Mouse (Mus musculus) ovary, postnatal 14 days (tissue): Measurements from ENCODE around the gene Dync1li1.
A peak's percentile ranks its signal among the peaks of the same experiment; 100 is the strongest.

ENCODE experiments used
- DNase-seq: peaks from one replicate; pipeline ENCODE4 v3.0.0; 2022; ENCODE audit warnings: low spot score

Gene Dync1li1

DNA sequence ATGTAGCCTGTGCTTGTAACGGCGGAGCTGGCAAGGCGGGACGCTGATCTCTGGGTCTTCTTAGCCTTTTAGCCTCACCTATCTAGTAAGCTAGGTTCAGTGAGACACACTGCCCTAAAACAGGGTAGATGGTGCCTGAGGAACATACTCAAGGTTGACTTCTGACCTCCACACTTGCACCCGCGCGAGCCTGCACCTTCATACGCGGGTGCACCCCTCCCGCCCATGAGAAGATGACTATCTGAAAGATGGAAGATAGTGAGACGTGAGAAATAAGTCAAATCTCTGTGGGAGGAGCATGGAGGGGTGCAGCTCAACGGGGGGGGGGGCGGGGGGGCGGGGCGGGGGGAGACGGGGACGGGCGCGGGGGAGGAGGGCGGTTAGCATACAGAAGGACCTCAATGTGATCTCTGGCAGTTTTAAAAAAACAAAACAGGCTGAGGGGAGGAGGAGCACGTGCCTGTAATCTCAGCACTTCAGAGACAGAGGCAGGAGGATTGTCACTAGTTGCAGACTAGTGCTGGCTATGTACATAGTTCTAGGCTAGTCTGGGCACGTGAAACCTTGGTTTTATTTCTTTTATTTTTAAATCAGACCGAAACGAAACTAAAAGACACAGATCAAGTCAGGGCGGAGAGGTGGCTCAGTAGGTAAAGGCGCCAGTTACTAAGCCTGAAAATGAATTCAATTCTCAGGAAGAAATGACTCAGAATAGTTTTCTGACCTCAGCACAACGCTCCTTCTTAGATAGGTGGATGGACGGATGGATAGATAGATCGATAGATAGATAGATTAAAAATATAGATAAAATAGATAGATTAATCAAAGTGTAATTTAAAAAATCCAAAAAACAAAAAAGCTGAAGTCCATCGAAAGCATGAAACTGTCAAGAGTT, 41.6 kb downstream of the Dync1li1 start:
- no peak for DNase-seq

DNA sequence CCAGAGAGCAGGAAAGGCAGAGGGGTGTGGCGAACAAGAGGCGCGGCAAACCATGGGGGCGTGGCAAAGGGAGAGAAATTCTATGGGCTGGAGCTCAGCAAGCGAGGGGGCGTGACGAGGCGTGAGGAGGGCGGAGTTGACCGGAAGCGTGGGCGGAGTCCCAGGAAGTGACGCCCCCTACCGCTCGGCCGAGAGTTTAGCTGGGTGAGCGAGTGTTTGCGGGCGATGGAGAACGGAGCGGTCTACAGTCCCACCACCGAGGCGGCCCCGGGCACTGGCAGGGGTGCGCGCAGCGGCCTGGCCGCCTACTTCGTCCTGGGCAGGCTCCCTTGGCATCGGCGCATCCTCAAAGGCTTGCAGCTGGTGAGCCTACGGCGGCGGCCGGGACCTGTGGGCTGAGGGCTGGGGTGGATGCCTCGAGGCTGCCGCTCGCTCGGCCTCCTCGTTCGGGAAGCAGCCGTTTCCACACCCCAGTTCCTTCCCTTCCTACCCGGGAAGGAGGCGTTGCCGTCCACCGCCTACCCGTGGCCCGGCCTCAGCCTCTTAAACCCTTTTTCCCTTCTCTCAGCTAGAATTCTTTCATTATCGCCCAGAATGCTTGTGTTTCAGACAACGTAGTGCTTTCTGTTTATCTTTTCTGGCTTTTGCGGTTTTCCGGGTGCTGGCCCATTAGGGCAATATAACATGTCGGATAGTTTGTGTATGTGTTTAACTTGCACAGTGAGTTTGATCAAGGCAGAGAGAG, 42.6 kb downstream of the Dync1li1 start, which contains the start of gene Cmtm6:
Gene Cmtm6 (plus strand): TSS at position 106 of the 745 bp plus-strand sequence.
- peak; percentile 99 for DNase-seq

DNA sequence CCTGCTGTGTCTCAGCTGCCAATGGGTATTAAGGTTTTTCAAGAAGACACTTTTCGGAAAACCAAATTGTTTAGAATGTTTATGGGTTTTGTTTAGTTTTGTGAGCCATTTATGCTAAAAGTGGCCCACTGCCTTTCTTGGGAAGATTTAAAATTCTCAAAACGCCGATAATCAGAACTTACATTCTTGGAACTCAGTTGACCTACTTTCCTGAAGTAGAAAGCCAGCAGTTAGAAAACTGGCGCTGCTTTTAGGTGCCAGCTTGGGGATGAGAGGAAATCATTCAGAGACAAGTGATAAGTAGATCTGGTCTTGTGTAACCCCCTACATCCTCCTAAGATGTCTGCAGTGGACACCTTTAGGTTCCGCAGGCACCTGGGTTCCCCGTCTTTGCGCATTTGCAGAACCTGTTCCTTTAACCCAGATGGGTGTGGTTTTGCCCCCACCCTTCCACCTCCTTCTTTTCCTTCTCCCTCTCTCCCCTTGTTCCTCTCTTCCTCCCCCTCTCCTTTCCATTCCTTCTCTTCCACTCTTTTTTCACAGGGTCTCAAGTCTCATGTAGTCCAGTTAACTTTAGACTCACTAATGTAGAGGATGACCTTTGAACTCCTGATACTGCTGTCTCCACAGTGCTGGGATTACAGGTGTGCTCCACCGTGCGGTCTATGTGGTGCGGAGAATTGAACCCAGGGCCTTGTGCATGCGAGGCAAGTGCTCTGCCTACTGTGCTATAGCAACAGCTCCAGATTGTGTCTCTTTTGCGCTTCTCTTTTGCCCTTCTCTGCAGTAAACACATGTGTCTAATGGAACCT, 43.5 kb downstream of the Dync1li1 start:
- DNase-seq = no peak

DNA sequence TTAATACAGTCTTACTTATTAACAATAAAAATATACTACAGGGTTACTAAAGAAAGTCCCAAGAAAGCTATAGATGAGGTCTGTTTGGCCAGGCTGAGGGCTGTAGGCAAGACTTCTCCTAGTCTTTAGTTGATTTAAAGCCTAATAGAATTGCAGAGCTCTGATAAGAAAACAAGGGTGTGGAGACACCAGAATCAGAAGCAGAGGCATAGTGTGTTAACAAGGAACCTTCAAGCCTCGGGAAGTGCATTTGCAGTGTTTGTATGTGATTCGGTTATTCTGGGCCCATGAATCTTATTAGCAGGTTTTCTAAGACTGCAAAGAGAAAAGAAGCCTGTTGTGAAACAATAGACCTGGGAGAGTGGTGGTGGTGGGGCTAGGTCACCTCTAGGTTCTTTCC, 44.6 kb downstream of the Dync1li1 start:
- no peak for DNase-seq

DNA sequence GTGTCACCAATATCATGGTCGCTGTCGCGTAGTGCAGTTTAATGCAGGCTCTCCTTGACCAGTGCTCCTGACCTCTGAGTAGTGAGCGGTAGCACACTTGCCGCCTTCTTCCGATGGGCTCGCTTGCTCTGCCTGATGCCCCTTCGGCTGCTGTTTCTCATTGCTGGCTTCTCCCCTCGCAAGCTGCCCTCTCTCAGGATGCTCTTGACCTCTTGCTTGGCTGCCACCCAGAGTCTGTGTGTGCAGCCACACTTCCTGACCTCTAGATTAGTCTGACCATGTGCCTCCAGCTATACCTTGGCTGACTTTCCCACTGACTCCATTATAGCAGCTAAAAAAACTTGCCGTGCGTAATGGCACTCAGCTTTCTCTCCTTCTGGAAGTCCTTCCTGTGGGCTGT, 47.9 kb downstream of the Dync1li1 start:
- DNase-seq = no peak

DNA sequence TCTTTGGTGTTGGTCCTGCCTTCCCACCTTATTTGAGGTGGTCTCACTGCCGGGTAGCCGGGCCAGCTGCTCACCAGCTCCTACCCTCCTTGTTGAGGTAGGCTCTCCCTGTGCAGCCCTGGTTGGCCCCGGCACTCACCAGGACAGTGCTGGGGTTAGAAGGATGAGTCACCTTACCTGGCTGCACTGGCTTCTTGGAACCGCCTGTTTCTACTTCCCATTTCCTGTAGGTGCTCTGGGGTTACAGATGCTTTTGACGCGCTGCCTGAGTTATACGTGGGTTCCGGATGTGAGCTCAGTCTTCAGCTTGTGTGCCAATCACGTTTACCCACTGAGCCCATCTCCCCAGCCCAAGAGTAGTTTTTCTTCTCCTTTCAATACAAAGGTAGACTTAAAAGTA, 51.7 kb downstream of the Dync1li1 start:
- DNase-seq = no peak

DNA sequence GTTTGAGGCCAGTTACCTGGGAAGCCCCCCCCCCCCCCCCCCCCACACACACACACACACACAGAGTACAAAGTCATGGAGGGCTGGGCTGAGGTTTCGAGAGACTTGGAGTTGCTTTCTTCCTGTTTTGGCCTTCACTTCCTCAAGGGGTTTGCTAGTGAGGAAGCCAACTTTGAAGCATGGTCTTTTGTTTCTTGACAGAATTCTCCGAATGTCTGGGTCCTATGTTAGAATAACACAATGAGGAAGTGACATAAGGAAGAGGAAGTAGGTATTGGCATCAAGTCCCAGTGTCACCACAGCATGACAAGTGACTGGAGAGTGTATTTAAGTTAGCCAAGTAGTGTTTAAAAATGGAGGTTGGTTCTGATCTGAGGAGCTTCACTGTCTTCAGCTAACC, 54.1 kb downstream of the Dync1li1 start:
- DNase-seq = no peak

DNA sequence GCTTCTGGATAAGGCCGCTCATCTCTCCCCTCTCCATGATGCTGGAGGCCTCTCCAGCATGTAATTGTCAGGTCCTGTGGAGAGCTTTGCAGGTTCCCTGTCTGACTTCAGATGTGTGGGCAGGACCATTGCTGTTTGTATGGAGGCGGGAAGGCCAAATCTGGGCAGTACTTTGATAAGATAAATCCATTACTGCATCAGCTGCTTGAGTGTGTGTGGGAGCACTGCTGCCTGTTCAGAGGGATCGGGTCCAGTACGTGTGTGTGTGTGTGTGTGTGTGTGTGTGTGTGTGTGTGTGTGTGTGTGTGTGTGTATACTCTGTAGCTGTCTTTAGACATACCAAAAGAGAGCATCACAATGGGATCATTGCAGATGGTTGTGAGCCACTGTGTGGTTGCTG, 56.6 kb downstream of the Dync1li1 start:
- DNase-seq = no peak

DNA sequence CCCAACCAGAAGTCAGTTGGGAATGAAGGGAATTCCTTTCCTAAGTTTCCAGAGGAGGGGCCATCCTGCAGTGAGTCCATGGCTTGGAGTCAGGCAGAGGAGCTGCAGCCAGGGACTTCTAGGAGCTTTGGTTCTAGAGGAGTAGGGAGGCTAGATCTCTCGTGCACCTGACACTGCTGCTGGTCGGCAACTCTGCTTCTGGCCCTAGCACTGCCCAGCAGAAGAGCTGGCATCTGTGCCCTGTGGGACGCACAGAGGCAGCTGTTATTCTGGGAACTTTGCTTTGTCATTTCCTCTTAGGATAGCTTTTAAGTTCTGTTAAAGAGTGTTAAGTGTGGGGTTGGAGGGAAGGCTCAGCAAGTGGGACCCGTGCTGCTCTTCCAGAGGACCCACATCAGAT, 57.1 kb downstream of the Dync1li1 start:
- no peak for DNase-seq

DNA sequence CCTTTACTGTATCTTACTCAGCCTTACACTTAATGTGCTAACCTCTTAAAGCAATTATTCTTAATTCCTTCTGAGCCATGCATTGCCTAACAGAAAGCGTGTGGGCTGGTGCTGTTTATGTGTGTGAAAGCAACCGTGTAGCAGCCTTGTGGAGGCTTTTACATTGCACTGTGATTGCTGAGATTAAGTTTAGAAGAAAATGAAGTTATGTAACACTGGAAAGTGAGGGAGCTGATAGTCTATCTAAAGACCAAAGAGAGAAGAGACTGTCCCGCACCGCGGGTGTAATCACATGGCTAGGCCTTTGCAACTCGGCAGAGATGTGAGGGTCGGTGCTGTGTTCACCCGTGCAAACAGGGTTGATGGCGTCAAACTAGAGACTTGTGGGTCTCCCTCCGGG, 58.4 kb downstream of the Dync1li1 start:
- DNase-seq = no peak

DNA sequence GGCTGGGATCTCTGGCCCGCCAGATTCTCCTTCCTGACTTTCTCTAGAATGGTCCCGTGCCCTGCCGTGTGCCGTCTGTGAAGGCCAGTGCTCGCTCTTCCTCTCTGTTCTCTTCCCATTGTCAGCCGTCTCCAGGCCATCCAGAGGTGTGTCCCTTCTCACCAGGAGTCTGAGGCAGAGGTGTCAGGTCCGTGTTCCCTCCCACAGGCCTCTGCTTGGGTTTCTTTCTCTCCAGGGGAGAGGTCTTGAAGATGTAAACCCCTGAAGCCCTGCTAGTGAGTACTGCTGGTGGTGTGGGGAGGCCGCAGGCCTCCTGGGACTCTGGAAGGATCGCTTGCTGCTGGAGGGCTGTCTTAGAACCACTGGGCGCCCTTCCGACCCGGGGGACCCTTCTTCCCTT, 58.9 kb downstream of the Dync1li1 start:
- DNase-seq = no peak

DNA sequence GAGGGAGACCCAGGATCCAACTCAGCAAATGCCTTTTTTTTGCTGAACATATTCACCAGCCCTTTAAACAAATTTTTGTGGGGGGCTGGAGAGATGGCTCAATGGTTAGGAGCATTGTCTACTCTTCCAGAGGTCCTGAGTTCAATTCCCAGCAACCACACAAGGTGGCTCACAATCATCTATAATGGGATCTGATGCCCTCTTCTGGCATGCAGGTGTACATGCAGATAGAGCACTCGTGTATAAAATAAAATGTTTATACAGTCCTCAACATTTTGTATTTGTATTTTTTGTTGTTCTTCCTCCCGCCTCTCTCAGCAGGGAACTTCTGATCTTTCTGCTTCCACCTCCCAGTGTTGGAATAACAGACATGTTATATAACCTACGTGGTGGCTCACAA, 63.0 kb downstream of the Dync1li1 start:
- DNase-seq = no peak

DNA sequence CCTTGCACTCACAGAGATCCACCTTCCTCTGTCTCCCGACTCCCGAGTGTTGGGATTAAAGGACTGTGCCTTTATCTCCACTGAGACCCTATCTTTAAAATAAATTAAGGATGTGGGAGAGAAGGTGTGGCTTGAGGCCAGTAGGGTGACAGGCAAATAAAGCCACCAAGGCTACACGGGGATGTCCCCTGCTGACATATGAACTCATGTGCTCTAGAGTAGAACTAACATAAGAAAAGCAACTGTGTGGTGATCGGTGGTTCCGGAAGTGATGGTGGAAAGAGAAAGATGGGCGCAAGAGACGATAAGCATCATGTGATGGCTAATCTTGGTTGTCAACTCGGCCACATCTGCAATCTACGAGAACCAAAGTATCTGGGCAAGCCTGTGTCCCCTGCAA, 63.7 kb downstream of the Dync1li1 start:
- DNase-seq = no peak

DNA sequence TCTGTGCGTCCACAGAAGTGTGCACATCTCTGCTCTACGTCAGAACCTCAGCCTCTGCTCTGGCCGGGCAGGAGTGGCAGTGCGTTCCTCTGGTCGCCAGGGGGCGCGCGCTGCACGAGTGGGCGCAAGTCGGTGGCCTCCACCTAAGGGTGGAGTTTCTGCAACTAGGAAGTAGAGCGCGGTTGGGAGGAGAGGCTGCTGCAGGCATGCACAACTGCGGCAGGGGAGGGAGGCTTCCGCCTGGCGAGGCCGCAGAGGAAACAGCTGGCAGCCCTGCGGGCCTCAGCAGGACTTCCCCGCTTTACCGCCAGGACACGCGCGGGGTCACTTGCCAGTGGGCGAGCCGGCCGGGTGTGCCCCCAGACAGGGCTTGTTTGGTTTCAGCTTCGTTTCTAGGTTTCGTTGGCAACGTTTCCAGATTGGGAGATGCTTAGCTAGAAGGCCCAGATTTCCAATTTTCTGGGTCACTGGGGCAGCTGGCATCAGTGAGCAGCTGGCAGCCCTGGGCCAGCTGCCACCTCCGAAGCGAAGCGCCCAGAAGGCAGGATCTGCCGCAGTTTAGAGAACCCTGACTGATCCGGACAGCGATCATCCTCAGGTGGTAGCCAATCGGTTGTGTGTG, 64.4 kb downstream of the Dync1li1 start:
- peak; percentile 94 for DNase-seq

DNA sequence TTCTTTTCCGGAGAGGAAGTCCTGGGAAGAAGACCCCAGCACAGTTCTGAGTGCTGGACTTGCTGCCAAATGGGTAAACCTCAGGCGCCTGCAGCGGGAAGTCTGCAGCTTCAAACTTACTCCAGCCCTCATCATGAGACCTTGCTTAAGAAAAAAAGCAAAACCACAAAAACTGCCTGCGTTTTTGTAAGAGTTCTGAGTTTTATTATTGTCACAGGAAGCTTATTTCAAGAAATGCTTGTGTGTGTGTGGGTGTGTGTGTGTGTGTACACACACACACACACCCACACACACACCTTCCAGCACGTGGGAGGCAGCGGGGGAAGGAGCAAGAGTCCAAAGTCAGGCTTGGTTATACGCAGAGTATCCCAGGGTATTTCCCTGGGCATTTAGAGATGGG, 69.7 kb downstream of the Dync1li1 start:
- no peak for DNase-seq

DNA sequence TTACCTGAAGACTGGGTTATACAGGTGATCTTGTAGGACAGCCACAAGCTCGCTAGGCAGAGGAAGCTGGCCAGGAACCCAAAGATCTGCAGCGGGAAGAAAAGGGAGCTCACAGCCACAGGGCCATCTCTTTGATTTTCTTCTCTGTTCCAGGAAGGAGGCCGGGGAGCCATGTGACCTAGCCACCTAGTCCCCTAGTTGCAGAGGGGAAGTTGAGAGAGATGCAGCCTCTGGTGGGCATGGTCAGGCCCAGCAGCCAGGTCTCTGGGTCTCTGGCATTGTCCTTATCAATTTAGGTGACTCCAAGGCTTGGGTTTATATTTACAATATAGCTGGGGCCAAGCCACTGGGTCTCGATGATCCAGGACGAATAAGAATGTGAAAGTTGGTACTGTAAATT, 70.2 kb downstream of the Dync1li1 start:
- DNase-seq = no peak

DNA sequence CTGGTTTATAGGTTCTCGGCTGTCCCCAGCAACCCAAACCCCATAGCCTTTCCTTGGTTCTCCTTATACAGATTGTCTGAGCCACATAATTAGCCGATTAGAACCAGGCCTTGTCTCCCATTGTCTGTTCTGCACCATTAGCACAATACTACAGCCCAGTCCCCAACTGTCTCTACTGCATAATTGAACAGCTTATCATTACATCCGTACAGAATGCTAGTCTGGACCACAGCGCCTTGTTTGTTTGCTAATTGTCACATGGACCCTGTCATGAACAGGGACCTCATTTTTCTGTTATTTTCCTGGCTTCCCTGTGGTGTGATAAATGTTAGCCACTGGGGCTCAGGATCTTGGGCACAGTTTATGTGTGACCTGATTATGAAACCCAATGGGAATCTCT, 71.3 kb downstream of the Dync1li1 start:
- DNase-seq = no peak

DNA sequence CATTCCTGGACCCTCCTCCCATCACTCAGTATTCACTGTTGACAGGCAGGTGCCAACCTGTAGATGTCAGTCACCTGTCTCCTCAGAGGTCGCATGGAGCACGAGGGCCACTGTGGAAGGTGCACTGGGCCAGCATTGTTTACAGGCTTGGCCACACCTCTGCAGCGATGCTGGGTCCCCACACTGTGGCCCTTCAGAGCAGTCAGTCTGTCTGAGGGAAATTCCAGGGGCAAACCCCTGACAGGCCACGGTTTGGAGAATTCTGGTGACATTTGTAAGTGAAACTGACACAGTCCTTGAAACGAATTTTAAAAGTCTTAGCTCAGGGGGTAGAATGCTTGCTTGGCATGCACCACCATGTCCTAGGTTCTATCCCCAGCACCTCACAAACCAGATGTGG, 71.8 kb downstream of the Dync1li1 start:
- no peak for DNase-seq

DNA sequence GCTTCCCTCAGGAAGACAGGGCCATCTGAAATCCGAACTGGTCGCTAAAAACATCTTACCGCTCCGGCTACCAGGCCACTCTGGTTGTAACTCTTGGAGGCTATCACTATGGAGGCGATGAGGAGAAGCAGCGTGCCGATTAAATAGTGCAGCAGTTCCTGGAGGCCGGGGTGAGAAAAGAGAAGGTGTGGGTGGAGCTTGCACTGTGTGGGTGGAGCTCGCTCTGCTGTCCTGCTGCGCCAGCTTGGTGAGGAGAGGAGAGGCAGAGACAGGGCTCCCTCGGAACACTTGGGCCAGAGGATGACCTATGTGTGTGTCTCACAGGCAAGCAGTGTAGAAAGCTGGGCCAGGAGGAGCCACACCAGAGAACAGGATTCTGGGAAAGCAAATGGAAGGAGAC, 73.3 kb downstream of the Dync1li1 start:
- no peak for DNase-seq

DNA sequence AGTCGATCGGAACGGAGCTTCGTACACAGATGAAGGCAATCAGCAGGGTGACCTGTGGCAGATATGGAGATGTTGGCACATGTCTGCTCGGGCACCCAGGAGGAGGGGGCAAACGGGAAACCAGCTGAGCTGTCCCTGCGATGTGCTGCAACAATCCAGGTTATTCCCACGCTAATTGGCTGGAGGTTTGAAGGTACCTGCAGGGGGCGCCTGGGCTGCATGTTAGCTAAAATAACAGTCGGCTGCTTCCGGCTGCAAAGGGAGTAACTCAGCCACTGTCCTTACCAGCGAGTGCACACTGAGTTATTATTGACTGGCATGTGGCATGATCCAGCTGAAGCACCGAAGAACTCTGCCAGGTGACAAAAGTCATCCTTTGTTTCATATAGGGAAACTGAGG, 74.8 kb downstream of the Dync1li1 start:
- DNase-seq = no peak

DNA sequence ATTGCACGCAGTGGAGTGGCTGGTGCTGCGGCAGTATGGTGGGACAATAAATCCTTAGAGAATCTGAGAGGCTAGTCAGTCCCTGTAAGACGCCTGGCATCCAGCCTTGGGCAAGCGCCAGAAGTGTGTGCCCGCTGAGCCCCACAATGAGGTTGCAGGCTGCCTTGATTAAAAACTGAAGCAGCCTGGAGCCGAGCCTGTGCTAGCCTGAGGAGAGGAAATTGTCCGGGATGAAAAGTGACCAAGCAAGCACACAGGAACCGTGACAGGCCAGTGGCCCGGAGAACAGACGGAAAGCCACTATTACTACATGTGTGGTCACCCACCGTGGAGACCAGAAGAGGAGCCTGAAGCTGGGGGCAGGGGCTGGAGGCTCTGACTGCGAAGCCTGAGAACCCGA, 78.4 kb downstream of the Dync1li1 start:
- DNase-seq = peak; percentile 20

DNA sequence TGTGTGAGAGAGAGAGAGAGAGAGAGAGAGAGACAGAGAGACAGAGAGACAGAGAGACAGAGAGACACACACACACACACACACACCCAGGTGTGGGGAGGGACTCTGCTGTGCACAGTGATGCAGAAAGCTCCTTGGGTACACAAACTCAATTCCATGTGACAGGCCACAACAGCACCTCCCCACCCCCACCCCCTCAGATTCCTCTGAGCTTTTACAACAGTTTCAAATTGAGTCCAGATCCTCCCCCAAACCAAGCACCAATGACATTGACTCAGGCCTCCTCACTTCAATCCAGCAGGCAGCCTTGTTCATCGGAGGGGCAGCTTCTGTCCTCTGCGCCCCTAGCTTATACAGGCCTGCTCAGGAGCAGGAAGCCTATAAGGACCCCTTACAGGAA, 78.9 kb downstream of the Dync1li1 start:
- no peak for DNase-seq
